Mouse (Mus musculus) 3T3-L1 (cell line): Measurements from ENCODE around the gene Mki67.
"Not testable (repeated sequence)": the region's sequence is repeated elsewhere in the genome, so short reads cannot be mapped to it uniquely, and the experiment has no call there.

Experiments
- DNase-seq: peaks from one replicate; pipeline ENCODE4 v3.0.0-alpha.2; 2015; ENCODE audit warnings: low read depth, low spot score

The Mki67 gene

DNA sequence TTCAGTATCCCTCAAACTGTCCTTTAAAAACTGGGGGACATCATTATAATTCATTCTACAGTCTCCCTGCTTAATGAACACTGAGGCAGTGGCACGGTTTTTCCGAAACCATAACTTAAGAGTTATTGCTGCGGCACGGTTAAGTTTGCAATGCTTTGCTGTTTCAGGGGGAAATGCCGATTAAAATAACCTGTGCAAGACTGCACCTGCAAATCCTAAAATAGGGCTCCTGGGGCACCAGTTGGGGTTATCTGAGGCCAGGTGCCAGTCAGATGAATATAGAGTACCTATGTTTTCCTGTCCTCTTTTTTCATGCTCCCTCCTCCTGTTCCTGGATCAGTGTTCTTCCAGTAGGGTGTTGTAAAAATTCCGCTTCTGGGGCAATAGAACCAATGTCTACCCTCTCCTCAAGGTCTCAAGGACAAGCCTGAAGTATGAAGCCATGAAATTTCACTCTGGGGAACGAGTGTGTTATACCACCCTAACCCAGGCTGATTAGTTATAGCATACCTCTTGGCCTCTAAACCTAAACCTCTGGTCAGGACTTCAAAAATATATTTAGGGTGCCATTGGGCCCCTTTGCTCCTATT is 902 bp upstream of the Mki67 start:
- DNase-seq = no peak

DNA sequence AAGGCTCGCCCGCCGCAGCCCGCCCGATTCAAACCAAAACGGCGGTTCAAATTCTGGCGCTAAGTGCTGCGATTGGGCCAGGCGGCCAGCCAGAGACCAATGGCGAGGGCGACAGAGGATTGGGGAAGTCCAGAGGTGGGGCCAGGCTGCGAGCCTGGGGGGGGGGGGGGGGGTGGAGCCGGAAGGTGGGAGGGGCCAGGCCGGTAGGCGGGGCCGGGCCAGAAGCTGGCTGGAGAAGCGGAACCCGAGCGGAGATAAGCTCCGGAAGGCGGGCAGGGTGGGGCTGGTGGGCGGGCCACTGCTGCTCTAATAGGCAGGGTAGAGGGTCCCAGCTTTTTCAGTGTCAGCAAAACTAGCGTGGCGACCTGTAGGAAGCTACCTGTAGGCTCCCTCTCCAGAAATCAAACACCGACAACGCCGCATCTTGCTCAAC is 300 bp upstream of the Mki67 start:
- DNase-seq = peak; percentile 89

DNA sequence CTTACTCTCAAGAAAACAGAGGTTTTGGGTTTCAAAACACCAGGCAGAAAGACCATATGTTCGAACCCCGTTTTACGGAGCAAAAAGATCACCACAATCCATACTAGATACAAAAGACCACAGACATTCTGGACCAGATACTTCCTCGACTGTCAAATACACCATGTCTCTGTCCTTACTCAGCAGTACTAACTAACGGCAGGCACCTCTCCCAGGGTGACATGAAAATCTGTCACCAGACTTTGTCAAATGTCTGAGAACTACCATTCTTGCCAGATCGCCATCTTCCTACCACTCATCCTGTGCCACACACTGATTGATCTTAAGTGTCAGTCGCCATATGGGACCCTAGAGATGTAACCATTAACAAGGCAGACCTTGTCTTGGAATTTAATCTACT is 995 bp downstream of the Mki67 start:
- DNase-seq = no peak

DNA sequence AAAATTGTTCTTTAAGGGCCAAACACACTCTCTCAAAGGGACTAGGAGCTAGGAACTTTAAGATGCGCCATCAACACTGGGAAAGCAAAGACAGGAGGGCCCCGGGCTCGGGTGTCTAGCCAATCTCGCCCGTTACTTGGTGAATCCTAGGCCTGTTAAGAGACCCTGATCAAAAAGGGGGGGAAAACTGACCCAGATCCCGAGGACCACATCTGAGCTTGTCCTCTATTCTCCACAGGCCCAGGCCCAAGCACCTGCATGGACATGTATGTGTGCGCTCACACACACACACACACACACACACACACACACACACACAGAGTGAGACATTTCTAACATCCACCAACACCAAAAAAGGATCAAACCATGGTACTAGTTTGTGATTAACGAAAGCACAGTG is 2.8 kb downstream of the Mki67 start:
- no peak for DNase-seq

DNA sequence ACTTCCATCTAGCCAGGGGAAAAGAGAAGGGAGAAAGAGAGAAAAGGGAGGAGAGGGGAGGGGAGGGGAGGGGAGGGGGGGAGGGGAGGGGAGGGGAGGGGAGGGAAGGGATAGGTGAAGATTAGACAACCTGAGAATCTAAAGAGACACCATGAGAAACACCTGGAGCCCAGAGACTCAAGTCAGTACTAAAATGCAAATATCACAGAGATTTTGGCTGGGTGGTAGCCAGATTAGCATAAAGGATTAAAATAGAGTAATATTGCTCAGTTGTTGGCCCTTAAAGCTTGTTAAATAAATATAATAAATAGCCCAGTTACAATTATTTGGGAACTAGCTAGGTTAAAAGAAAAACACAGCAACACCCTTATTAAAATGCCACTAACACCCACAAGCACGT is 3.6 kb downstream of the Mki67 start:
- no peak for DNase-seq

DNA sequence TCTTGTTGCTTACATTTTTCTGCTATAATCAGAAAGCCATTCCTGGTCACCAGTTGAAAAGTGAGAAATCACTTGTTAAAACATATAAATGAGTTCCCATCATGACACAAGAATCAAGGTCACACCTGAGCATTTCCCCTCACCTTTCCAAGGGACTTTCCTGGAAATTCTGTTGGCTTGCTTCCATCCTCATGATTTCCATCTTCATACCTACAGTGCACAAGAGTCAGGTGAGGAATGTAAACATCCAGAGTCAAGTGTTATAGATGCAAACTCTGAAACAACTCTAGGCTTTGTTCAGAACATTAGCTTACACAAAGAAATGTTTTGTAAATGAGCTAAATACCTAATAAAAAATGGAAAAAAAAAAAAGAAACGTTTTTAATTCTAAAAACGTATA is 5.5 kb downstream of the Mki67 start:
- no peak for DNase-seq

DNA sequence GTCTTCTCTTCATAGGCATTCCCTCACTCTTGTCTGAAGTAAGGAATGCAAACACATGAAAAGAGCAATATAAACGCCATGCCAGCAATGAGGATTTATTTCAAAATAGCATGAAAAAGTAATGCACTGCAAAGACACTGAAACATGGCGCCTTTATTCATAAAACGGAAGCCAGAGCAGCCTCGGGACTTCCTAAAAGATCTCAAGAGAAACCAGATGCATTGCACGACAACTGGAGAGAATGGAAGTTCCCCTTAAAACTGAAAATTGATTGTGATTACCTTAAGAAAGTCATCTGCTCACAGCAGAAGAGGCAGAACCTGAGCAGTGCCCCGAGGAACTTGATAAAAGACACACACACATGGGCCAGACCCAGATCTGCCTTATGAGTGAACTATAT is 10.4 kb downstream of the Mki67 start:
- no peak for DNase-seq

DNA sequence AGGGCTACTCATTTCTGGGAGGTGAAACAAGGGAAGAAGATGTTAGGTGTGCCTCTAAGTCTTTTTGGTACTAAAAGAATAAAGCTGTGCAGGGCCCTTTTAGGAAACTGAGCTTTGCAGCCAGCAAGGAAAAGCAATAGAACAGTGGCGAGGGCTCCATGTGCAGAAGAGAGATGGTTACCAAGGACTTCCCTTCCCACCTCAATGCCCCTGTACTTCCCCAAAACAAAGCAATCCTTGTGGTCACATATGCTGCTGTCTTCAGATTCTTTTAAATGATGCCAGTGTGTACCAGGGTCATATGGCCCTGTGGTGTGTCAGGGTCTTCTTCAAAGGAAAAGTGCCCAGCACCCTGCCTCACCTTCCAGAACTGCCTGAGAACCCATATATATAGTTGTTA is 11.1 kb downstream of the Mki67 start:
- DNase-seq = no peak

DNA sequence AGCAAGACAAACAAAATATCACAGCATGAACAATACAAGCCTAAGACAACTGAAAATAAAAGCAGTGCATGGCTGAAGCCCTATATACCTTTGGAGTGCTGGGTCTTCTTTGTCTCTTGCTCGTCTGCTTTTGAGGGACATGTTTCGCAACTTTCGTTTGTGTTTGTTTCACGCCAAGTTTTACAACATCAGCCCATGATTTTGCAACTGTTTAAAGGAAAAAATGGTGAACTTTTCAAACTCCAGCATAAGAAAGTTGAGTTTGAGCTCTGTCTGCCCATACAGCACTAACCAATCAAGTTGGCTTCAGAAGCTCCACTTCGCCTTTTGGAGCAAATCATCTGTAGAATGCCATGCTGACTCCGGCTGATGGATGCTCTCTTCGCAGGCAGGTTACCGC is 11.9 kb downstream of the Mki67 start:
- DNase-seq = no peak

DNA sequence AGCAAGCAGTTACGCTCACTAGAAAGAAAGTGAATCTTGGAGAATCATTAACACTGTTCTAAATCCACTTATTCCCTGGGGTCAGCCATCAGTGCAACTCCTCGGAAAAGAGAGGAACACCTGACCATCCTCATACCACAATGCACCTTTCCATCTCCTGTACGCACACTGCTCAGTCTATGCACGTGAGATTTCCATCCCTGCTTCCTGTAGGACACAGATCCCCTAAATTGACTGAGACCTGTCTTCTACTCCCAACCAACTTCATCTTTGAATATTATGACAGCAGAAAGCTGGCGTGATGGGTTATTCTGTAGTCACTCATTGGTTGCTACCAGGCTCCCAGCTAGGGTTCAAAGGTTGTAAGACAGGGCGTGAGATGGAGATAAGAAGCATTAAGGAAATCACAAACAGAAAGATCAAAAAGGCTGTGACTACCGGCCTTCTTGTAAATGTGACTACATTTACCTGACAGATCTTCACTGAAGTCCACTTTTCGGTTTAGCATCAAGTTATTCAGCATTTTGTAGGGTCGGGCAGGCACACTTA is 12.5 kb downstream of the Mki67 start:
- DNase-seq = no peak

DNA sequence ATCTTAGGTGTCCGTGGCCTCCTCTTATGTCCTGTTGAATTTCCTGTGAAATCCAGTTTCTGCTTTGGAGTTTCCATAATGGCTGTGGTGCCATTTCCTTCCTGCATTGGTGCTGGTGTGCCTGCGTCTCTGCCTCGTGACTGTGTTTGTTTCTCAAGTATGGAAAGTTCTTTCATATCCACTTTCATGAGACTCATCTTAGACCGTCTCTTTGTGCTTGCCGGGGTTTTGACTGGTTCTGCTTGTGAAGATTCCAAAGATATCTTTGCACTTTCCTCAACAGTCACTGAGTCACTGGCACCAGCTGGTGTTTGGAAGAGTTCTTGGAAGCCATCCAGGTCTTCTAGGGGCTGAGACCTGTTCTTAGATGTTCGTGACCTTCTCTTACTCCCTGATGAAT is 16.8 kb downstream of the Mki67 start:
- not testable (repeated sequence) for DNase-seq

DNA sequence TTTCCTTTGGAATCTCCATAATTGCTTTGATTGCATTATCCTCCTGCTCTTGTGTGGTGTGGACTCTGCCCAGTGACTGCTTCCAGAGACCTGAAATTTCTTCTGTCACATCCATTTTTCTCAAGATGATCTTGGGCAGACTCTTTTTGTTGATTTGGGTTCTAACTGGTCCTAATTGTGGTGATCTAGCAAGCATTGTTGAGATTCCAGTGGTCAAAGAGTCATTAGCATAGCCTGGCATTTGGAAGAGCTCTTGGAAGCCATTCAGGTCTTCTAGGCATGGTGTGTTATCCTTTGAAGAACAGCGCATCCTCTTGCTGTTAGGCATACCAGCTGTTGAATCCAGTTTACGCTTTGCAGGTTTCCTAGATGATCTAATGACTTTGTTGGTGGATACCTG is 17.8 kb downstream of the Mki67 start:
- DNase-seq = peak; percentile 39

DNA sequence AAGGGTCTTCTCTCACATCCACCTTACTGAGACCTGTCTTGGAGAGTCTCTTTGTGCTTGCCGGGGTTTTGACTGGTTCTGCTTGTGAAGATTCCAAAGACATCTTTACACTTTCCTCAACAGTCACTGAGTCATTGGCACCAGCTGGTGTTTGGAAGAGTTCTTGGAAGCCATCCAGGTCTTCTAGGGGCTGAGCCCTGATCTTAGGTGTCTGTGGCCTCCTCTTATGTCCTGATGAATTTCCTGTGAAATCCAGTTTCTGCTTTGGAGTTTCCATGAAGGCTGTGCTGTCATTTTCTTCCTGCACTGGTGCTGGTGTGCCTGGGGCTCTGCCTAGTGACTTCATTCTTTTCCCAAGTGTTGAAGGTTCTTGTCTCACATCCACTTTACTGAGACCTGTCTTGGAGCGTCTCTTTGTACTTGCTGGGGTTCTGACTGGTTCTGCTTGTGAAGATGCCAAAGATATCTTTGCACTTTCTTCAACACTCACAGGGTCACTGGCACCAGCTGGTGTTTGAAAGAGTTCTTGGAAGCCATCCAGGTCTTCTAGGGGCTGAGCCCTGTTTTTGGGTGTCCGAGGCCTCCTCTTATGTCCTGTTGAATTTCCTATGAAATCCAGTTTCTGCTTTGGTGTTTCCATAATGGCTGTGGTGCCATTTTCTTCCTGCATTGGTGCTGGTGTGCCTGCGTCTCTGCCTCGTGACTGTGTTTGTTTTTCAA is 19.0 kb downstream of the Mki67 start:
- peak; percentile 66 for DNase-seq

DNA sequence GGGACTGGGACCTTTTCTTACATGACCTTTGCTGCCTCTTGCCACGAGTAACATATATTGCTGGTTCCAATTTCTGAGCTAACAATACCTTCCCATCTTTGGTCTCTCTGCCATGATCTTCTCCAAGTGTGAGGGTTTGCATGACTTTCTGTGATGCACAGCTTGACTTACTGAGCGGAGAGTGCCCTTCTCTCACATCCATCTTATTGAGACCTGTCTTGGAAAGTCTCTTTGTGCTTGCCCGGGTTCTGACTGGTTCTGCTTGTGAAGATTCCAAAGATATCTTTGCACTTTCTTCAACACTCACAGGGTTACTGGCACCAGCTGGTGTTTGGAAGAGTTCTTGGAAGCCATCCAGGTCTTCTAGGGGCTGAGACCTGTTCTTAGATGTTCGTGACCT is 20.0 kb downstream of the Mki67 start:
- DNase-seq = no peak

DNA sequence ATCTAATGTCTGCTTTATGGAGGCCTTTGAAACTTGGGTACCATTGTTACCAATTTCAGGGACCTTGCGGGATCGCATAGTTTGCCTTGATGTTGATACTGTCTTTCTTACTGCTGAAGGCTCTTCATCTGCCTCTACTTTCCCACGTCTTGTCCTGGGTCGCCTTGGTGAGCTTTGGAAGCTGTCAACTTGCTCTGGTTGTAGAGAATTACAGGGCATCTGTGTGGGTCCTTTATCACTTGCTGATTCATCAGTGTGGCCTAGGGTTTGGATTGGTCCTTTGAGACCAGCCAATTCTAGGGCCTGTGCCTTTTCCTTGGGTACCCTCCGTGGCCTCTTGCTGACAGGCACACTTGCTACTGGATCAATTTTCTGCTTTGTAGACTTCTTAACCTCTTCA is 21.4 kb downstream of the Mki67 start:
- DNase-seq = no peak

DNA sequence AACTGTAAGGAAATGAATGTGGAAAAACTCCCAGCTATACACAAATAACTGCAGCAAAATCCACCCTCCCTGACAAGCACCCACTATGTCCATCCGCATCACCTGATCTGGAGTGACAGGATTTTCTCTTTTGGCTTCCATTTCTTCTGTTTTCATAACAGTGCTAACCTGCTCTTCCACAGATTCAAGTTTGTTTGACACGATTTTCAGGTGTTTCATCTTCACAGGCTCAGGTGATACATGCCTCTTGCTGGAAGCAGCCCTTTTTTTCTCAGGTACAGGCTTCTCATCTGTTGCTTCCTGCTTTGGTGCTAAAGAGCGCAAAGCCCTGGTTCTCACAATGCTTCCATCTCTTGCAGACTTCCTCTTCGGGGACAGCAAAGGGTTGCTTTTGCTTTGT is 22.0 kb downstream of the Mki67 start:
- no peak for DNase-seq

DNA sequence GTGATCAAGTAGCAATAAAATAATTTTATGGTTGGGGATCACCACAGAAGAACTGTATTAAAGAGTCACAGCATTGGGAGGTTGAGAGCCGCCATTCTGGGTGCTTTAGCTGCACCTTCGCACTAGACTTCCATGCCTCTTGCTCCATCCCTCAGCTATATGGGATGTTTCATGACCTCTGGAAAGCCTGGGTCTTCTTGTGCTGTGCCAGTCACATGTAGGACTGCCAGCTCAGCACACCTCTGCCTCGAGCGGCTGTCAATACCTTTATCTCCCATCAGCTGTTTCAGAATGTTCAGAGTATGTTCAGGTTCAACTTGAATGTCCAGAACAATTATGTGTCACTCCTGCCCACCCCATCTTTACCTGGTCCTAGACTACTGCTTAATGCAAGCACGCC is 24.2 kb downstream of the Mki67 start:
- no peak for DNase-seq

DNA sequence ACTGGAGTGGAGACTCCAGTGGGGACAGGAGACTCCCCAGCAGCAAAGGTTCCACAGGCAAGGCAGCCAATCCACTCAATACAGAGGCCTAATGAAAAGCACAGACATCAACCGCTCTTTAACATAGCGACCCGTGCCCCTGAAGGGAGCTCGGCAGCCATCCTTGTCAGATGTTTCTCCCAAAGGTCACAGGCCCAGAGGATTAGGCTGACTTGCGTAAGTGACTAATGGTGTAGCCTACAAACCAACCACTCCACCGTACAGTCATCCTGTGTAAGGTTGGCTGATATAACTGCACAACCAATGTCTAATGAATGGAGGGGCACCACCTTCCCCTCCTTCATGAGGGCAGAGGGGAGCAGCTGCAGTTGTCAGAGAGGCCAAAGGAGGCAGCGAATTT is 26.8 kb downstream of the Mki67 start:
- no peak for DNase-seq

DNA sequence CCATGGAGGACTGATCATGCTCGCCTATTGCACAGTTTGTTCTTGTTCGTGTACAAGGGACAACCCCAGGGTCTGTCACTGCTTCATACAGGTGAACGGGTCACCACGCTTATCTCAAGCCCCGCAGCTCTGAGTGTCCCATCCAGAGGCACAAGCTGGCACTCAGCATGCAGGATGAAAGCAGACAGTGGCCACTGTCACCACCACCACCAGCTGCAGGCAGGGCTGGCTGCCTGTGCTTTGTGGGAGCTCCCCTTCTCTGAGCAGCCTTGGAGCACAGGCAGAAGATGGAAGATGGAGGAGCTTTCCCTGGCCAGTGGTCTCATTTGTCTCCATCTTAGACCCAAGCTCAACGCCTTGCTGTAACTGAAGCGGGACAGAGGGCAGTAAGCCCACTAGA is 31.2 kb downstream of the Mki67 start:
- no peak for DNase-seq

DNA sequence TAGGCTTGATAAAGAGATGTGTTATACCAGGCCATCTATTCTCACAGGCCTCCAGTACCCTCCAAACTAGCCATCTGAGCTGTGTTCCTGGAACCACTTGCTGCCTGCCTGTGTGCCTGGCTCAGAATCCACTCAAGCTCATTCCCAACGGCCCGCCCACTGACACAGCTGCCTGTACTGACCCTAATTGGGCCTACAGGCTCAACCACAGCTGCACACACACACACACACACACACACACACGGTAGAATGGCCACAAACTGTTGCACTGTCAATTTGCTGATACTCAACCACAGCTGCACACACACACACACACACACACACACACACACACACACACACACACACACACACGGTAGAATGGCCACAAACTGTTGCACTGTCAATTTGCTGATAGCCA is 32.1 kb downstream of the Mki67 start:
- DNase-seq = not testable (repeated sequence)

DNA sequence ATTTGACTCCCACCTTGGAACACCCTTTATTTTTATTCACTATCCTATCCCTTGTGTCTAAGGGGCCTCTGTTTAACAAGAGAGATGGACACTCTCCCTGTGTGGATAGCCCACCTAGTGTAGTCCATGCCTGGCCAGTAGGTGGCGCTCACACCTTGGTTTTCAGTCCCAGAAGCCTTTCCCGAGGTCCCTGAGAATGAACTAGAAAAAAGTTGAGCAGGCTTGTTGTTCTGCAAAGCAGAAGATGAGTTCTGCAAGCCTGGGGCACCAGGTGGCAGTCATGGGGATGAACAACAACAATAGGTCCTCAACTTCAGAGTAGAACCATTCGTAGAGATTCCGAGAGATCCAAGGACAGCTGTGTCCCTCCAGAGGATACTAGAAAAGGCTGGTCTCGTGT is 35.8 kb downstream of the Mki67 start:
- peak; percentile 47 for DNase-seq

DNA sequence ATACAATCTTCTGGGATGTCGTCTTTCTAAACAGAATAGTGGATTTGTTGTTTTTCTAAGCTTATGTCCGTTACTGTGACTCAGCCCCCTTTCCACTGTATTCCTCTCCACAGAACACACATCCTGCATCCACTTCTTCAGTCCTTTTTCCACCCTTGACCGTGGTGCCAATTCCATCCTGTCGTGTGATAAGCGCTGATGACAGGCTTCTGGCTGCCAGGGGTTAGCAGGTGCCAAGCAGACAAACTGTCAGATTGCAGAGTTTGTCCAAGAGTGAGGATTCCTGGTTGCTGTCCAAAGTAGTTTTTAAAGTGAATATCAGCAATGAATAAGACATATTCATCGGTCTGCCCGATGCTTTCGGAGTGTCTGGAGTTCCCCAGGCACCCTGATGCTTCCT is 39.4 kb downstream of the Mki67 start:
- DNase-seq = no peak

DNA sequence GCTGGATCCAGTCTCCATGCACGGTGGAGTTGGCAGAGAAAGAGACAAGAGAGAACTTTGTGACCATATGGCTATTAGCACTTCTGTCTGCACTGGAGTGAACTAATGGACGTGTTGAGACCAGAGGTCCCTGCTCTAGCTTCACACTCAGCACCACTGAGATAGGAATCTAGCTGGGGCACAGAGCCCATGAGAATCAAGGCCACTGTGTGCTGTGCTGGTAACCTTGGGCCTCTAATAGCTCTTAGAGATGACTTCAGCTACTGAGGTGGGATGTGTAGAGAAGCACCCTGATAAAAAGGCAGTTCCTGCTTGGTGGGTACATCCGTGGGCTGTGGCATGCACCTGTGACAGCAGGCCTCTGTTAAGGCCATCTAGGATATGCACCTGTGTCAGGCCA is 42.6 kb downstream of the Mki67 start:
- no peak for DNase-seq
